Mouse (Mus musculus) limb, embryonic 10.5 days (tissue): ENCODE measurements around the gene Clcc1. TPM values are rescaled to one million over a fixed set of nuclear protein-coding genes. Genes with fewer than 3 reads are reported as not detected.

Experiments used
- polyA plus RNA-seq: library from polyadenylated mRNA; unstranded; fragments of >200 nt; fragmentation: Nextera tagmentation; extraction: Ambion mirVana; gene quantifications from 2 replicates; pipeline ENCODE4 v1.2.1, GENCODE M21; 2016

Gene Clcc1
- polyA plus RNA-seq, 1 experiment from 2014 or later, result 61.3 TPM

Other genes starting within 250 kb of the Clcc1 start
- gene Celsr2, start 238.4 kb upstream of the Clcc1 start, polyA plus RNA-seq, result 4.0 and 4.4 TPM in 2 replicates
- 117 and 125 TPM in 2 replicates for gene Sars, start 208.7 kb upstream of the Clcc1 start, polyA plus RNA-seq
- gene 1700013F07Rik, start 119.8 kb upstream of the Clcc1 start, polyA plus RNA-seq, result 0.20 TPM in 1 of 2 replicates, not detected in the other
- 0.28 and 0.40 TPM in 2 replicates for gene 5330417C22Rik, start 117.4 kb upstream of the Clcc1 start, polyA plus RNA-seq
- 25.2 and 34.9 TPM in 2 replicates for gene Tmem167b, start 91.4 kb upstream of the Clcc1 start, polyA plus RNA-seq
- 47.3 and 53.2 TPM in 2 replicates for gene Taf13, start 82.2 kb upstream of the Clcc1 start, polyA plus RNA-seq
- gene Wdr47, start 62.6 kb upstream of the Clcc1 start, polyA plus RNA-seq, result 6.1 and 7.3 TPM in 2 replicates
- 73.9 and 85.3 TPM in 2 replicates for gene Gpsm2, start 68.4 kb downstream of the Clcc1 start, polyA plus RNA-seq
- 0.10 TPM in 1 of 2 replicates, not detected in the other for gene Aknad1, start 85.7 kb downstream of the Clcc1 start, polyA plus RNA-seq
- 20.8 and 24.6 TPM in 2 replicates for gene Stxbp3, start 186.6 kb downstream of the Clcc1 start, polyA plus RNA-seq
- gene Fndc7, start 236.1 kb downstream of the Clcc1 start, polyA plus RNA-seq, result 0.14 TPM in 1 of 2 replicates, not detected in the other